Mouse (Mus musculus) megakaryocyte-erythroid progenitor cell, adult 5-6 weeks (primary cell): ENCODE measurements around the gene Car10. TPM values are rescaled to one million over a fixed set of nuclear protein-coding genes. Genes with fewer than 3 reads are reported as not detected.

Experiments used
- ATAC-seq: replicated peaks from 2 replicates; pipeline ENCODE4 v1.8.0; 2016; ENCODE audit warnings: mild to moderate bottlenecking, inconsistent platforms; ENCODE audit not compliant: severe bottlenecking, poor library complexity, low FRiP score, low TSS enrichment
- total RNA-seq, 2 experiments: library from RNA; stranded (forward) in 1 of 2; stranded (reverse) in 1 of 2; fragments of 200-1000, 215-1000 nt in 1 of 2; fragments of >200 nt in 1 of 2; fragmentation: Nextera tagmentation in 1 of 2; gene quantifications; 2 replicates each; pipeline ENCODE4 v1.2.3; 2014 to 2017

Gene Car10
- total RNA-seq, 2 experiments from 2014 or later = not detected

GRCm38 (mm10) chr11:93640954-93641353 is 543.1 kb downstream of the Car10 start:
- no peak for ATAC-seq

GRCm38 (mm10) chr11:93642331-93642730 is 544.5 kb downstream of the Car10 start:
- ATAC-seq = no peak

GRCm38 (mm10) chr11:93643006-93643405 is 545.2 kb downstream of the Car10 start:
- ATAC-seq = no peak

GRCm38 (mm10) chr11:93643436-93643835 is 545.6 kb downstream of the Car10 start:
- no peak for ATAC-seq

GRCm38 (mm10) chr11:93646216-93646615 is 548.4 kb downstream of the Car10 start:
- ATAC-seq = no peak
